Mouse (Mus musculus) liver, adult 10 weeks (tissue): Measurements from ENCODE around the gene Tmem217. TPM values are rescaled to one million over a fixed set of nuclear protein-coding genes. Genes with fewer than 3 reads are reported as not detected.

ENCODE experiments used
- polyA plus RNA-seq: library from polyadenylated mRNA; stranded (reverse); fragments of 350-450 nt; fragmentation: Illumina TruSeq; extraction: RNeasy Lipid Tissue Mini Kit (QIAGEN cat#74804); gene quantifications from one replicate; pipeline ENCODE4 v1.2.3, GENCODE M21; 2014; ENCODE audit warnings: low read depth, low replicate concordance

The Tmem217 gene
- polyA plus RNA-seq, result not detected

GRCm38 (mm10) chr17:29552162-29552732, at the start of gene Tmem217:
Tmem217 (minus strand) TSS chr17:29552385.

GRCm38 (mm10) chr17:29549543-29550428, 2.4 kb downstream of the Tmem217 start, which contains the start of the genes Gm17657 and Tbc1d22b:
Gm17657 (minus strand) TSS chr17:29549638.
Tbc1d22b (plus strand) TSS chr17:29549785.

GRCm38 (mm10) chr17:29490713-29491581, 61.2 kb downstream of the Tmem217 start, which contains the start of gene Pim1:
Pim1 (plus strand) TSS chr17:29490753.

Other genes starting within 250 kb of the Tmem217 start
- not detected for gene Pi16, start 234.7 kb downstream of the Tmem217 start, polyA plus RNA-seq
- 9.1 TPM for gene Mtch1, start 204.5 kb downstream of the Tmem217 start, polyA plus RNA-seq
- 0.66 TPM for gene Fgd2, start 191.5 kb downstream of the Tmem217 start, polyA plus RNA-seq
- 19.7 TPM for gene Pim1, start 61.6 kb downstream of the Tmem217 start, polyA plus RNA-seq
- not detected for gene Gm17657, start 2.7 kb downstream of the Tmem217 start, polyA plus RNA-seq
- gene Tbc1d22b, start 2.6 kb downstream of the Tmem217 start, polyA plus RNA-seq, result 0.85 TPM
- gene Rnf8, start 62.4 kb upstream of the Tmem217 start, polyA plus RNA-seq, result 6.3 TPM
- gene Gm28043, start 62.5 kb upstream of the Tmem217 start, polyA plus RNA-seq, result 0.82 TPM
- 13.9 TPM for gene Cmtr1, start 108.2 kb upstream of the Tmem217 start, polyA plus RNA-seq
- gene Ccdc167, start 164.7 kb upstream of the Tmem217 start, polyA plus RNA-seq, result 2.3 TPM